ENCODE assay signal across 11 mouse cellular contexts in the genomic region with DNA sequence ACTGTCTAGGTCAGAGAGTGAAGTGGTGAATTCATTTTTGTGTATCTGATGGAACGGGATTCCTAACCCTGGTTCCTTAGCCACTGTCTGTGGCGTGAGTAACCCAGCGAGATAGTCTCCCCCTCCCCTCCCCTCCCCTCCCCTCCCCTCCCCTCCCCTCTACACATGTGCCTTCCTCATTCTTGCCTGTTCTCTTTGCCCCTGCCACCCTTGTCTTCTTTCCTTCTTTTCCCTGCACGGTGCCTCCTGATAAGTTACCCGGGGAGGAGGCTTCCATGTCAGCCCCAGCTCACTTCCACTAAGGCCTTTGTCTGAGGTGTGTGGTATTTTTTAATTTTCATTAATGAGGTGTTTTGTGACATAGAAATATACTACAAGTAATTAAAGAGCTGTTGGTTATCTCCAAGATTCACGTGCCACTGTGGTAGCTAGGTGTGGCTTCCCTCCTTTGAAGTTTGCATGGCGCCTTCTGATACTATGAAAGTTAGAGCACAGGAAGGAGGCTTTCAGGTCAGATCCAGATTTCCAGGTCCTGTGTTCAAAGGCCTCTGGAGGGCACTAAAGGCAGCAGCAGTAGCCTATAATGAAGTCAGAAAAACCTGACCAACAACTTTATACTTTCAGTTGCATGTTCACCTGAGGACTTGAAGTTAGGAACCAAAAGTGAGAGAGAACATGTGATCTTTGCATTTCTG. TPM values are rescaled to one million over a fixed set of nuclear protein-coding genes. Genes with fewer than 3 reads are reported as not detected.
DNase-seq lines count a peak whose midpoint lies in the region; ATAC-seq lines count a peak whose summit lies in the region.
"Had no signal": no experiment of that assay in that cellular context is flagged by ENCODE, and none has a peak within 500 bp of the region (broad histone marks: within the 10 kb centered on the region; RNA-seq: fewer than 3 reads in every experiment).

No protein-coding gene starts in this region.

- WGBS in heart, embryonic 13.5 days = 30% methylated on average over 7 of the region's 7 CpGs
- 48% methylated on average over 7 of the region's 7 CpGs for WGBS in intestine, embryonic 16.5 days

- DNase-seq in heart, postnatal 10 days = no peak
- peak; percentile 62 for DNase-seq in MEL-GATA-1-ER (ENCODE audit: extremely low read depth, low read depth)
- DNase-seq in ovary, postnatal 10 days (ENCODE audit: low spot score) = no peak
- no peak for DNase-seq in layer of hippocampus, adult 18-20 months (ENCODE audit: low spot score in 2 of 2)
- no peak for DNase-seq in heart, adult 9 months (ENCODE audit: low spot score in 2 of 2)

- no peak overlapping the region for H3K9ac ChIP-seq in heart, embryonic 13.5 days
- no peak overlapping the region for H3K9ac ChIP-seq in intestine, embryonic 16.5 days (ENCODE audit: low read depth, low read length)
- H3K9ac ChIP-seq: hindbrain, embryonic 14.5 days; limb, embryonic 12.5 days had no signal

- H3K4me2 ChIP-seq in heart, embryonic 13.5 days = no peak overlapping the region
- H3K4me2 ChIP-seq in intestine, embryonic 16.5 days (ENCODE audit: low read depth, low read length) = no peak overlapping the region
- H3K4me2 ChIP-seq: hindbrain, embryonic 14.5 days; limb, embryonic 12.5 days had no signal

- H3K27ac ChIP-seq in heart, embryonic 13.5 days (replicated peaks) = peak overlapping the region; percentile 24; the same call in 1 of the 2 replicates
- H3K27ac ChIP-seq in intestine, embryonic 16.5 days (ENCODE audit: low read length) = peak overlapping the region; percentile 47
- H3K27ac ChIP-seq: hindbrain, embryonic 14.5 days; layer of hippocampus, adult 2 months; limb, embryonic 12.5 days had no signal

- peaks cover 19% of the 10 kb centered on the region for H3K4me1 ChIP-seq in heart, embryonic 13.5 days
- peaks cover 14% of the 10 kb centered on the region for H3K4me1 ChIP-seq in intestine, embryonic 16.5 days (ENCODE audit: control insufficient read depth, insufficient read depth, low read length)

- no peak for ATAC-seq in heart, embryonic 13.5 days (ENCODE audit: extremely low read depth, insufficient number of reproducible peaks, low FRiP score, low TSS enrichment)
- peak; percentile 53 for ATAC-seq in intestine, embryonic 16.5 days
- ATAC-seq in megakaryocyte progenitor cell, adult 5-6 weeks (replicated peaks; ENCODE audit: poor library complexity) = peak; percentile 86

- H3K9me3 ChIP-seq in heart, embryonic 13.5 days = no peaks in the 10 kb centered on the region
- H3K9me3 ChIP-seq in intestine, embryonic 16.5 days (ENCODE audit: control insufficient read depth, low read length) = no peaks in the 10 kb centered on the region
- H3K9me3 ChIP-seq: limb, embryonic 12.5 days had no signal

- peaks cover under 1% of the 10 kb centered on the region; the same call in 1 of the 2 replicates for H3K36me3 ChIP-seq in heart, embryonic 13.5 days
- no peaks in the 10 kb centered on the region for H3K36me3 ChIP-seq in intestine, embryonic 16.5 days (ENCODE audit: control insufficient read depth, insufficient read depth, low read length)
- H3K36me3 ChIP-seq: limb, embryonic 12.5 days had no signal

- no peaks in the 10 kb centered on the region for H3K27me3 ChIP-seq in heart, embryonic 13.5 days (replicated peaks)
- no peaks in the 10 kb centered on the region for H3K27me3 ChIP-seq in intestine, embryonic 16.5 days (replicated peaks; ENCODE audit: control insufficient read depth, insufficient read depth, low read length)
- H3K27me3 ChIP-seq: limb, embryonic 12.5 days had no signal

- H3K4me3 ChIP-seq in heart, embryonic 13.5 days = no peak overlapping the region
- H3K4me3 ChIP-seq in intestine, embryonic 16.5 days (ENCODE audit: low read length) = no peak overlapping the region
- H3K4me3 ChIP-seq: layer of hippocampus, adult 2 months; limb, embryonic 12.5 days had no signal

- intact Hi-C loops in heart, postnatal 10 days (cut with DNase I) = no loop called here

RNA-seq across cellular contexts. Expression of gene Arid2, which starts 57.4 kb away (rescaled TPM):
- polyA plus RNA-seq in heart, embryonic 13.5 days (2015; fragmentation: Nextera tagmentation; extraction: Ambion mirVana) = 12.1 and 14.1 TPM in 2 replicates
- 10 to 100 TPM; 40.0 to 42.5 TPM for total RNA-seq in heart, postnatal 10 days (2021)
- polyA plus RNA-seq in intestine, embryonic 16.5 days (2015; fragmentation: Nextera tagmentation; extraction: Ambion mirVana) = 12.4 and 12.6 TPM in 2 replicates
- total RNA-seq in megakaryocyte progenitor cell, adult 5-6 weeks (2015) = 64.1 and 66.2 TPM in 2 replicates
- 35.7 and 36.1 TPM in 2 replicates for total RNA-seq in megakaryocyte progenitor cell, adult 5-6 weeks (2017)
- total RNA-seq in layer of hippocampus, adult 18-20 months (2021) = 10 to 100 TPM; 33.5 to 34.2 TPM
